Mouse (Mus musculus): ENCODE data around the gene Gm7137.
"Not testable (repeated sequence)": the region's sequence is repeated elsewhere in the genome, so short reads cannot be mapped to it uniquely, and the experiment has no call there.

The Gm7137 gene

DNA sequence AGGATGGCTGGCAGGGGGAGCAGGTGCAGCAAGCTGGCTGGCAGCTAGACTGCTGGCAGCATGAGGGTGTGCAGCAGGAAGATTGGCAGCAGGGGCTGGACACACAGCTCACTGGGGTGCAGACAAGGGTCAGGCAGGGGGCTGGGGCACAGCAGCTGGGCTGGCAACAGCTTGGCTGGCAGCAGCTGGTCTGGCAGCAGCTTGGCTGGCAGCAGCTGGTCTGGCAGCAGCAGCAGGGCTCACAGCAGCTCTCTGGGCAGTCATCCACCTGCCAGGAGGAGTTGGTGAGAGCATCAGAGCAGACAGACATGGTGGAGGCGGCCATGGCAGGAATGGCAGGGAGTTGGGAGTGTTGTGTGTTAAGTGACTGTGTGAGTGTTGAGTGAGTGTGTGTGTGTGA lies at the start of gene Gm7137:
Gene Gm7137, minus strand, starts transcription at position 325 of the 400 bp plus-strand sequence.
- DNase-seq (ENCODE audit: low read depth): not testable (repeated sequence)

DNA sequence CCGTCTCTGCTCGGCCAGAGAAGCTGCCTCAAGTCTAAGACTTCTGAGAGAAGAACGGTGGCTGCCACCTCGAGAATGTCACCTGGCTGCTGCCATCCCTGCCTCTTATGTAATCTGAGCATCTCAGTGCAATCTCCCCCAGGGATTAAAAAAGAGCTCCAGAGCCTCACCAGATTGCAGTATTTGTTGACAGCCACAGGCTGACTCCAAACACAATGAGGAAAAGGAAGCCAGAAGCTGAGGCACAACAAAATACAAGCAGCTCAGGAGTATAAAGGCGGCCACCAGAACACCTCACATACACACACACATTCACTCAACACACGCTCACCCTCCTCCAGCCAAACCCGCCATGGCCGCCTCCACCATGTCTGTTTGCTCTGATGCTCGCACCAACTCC lies 47.6 kb upstream of the Gm7137 start, which contains the start of gene Krtap10-10:
Gene Krtap10-10, plus strand, starts transcription at position 301 of the 400 bp plus-strand sequence.
- no peak for DNase-seq (ENCODE audit: low read depth)

DNA sequence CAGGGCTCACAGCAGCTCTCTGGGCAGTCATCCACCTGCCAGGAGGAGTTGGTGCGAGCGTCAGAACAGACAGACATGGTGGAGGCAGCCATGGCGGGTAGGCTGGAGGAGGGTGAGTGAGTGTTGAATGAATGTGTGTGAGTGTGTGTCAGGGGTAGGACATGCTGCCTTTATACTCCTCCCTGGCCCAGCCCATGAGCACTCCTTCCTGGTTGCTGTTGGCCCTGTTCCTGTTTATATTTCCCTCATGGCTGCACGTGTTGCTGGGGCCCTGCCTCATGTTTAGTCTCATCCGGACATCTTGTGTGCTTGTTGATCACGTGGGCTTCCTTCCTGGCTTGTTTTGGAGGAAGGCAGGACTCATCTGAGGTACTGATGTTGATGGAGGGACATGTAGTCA lies 39.0 kb upstream of the Gm7137 start, which contains the start of gene Krtap10-4:
Gene Krtap10-4, minus strand, starts transcription at position 145 of the 400 bp plus-strand sequence.
- DNase-seq (ENCODE audit: low read depth): no peak

DNA sequence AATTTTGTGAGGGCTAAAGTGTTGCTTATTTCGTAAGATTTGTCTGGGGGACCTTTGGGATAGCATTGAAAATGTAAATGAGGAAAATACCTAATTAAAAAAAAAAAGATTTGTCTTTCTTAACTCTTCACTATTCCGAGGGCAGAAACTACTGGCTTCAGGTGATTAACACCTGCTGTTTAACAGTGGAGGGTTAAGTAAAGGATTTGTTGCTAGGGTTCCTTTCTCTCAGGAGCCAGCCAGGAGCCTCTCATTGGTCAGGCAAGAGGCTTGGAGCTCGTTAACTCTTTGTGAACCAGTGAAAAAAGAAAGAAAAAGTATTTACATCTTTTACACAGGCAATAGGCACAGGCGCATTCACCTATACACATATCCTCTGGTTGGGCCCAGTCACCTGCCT lies 31.2 kb upstream of the Gm7137 start:
- DNase-seq (ENCODE audit: low read depth): no peak

DNA sequence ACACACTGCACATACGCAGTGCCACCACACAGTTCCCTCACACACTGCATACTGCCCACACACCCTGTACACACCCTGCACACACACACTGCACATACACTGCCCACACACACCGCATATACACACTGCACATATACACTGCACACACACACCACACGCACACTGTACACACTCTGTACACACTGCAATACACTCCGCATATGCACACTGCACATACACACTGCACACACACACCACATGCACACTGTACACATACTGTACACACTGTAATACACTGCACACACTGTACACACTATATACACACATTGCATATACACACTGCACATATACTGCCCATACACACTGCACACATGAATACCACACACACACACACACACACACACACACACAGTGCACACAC lies 30.5 kb upstream of the Gm7137 start:
- DNase-seq (ENCODE audit: low read depth): no peak

DNA sequence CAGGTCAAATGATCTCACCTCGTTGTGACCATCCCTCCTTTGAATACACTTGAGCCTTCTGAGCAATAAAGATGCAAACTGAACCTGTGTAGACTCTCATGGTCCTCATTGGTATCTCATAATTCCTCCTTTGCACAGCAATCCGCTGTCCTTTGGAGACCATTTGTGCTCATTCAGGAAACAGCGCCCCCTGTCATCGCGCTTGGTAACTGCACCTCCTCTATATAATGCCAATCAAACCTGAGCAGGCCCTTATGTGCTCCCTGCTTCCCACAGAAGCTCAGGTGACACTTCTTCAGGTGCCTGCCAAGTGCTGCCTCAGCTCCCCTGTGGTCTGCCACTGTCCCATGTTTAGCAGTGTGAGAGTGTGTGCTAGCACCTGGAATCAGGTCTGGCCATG lies 27.5 kb upstream of the Gm7137 start:
- DNase-seq (ENCODE audit: low read depth): peak; percentile 53

DNA sequence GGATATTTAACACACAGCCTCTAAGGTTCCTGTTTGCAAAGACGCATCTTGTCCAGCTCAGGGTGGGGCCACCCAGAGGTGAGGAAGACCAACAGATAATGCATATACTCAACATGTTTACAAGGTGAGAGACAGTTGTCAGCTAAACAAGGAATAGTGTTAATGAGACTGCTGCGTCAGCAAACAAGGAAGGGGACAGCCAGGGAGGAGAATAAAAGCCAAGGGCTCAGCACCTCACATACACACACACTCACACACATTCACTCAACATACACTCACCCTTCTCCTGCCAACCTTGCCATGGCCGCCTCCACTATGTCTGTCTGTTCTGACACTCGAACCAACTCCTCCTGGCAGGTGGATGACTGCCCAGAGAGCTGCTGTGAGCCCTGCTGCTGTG lies 26.4 kb upstream of the Gm7137 start, which contains the start of gene Gm2696:
Gene Gm2696, plus strand, starts transcription at position 301 of the 400 bp plus-strand sequence.
- no peak for DNase-seq (ENCODE audit: low read depth)

DNA sequence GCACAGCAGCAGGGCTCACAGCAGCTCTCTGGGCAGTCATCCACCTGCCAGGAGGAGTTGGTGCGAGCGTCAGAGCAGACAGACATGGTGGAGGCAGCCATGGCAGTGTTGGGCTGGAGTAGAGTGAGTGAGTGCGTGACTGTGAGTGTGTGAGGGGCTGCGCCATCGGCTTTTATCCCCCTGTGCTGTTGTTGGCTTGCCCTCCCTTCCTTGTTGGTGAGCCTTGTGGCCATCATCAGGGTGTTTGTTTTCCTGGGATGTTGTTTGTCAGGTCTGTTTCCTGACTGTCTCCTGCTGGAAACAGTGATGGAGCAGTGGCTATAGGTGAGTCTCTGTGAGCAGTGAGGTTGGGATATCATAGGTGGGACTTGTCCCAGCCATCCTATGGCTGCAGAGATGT lies 23.7 kb upstream of the Gm7137 start, which contains the start of gene Gm9507:
Gene Gm9507, minus strand, starts transcription at position 101 of the 400 bp plus-strand sequence.
- no peak for DNase-seq (ENCODE audit: low read depth)

DNA sequence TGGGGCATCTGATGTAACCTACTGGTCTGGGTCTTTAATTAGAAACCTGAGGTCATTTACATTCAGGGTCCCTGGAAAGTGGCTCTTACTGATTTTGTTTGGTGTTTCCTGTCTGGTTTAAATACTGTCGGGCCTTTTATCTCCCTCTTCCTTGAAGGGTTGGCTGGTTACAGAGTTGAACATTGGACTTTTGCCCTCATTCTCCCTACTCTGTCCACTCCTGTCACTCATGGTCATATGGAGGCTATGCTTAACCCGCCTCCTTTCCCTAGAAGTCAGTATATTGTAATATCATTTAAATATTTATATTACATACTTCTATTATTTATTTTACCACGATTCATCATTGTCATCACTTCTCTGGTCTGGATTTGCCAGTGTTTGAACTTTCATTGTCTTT lies 16.1 kb upstream of the Gm7137 start:
- DNase-seq (ENCODE audit: low read depth): no peak

DNA sequence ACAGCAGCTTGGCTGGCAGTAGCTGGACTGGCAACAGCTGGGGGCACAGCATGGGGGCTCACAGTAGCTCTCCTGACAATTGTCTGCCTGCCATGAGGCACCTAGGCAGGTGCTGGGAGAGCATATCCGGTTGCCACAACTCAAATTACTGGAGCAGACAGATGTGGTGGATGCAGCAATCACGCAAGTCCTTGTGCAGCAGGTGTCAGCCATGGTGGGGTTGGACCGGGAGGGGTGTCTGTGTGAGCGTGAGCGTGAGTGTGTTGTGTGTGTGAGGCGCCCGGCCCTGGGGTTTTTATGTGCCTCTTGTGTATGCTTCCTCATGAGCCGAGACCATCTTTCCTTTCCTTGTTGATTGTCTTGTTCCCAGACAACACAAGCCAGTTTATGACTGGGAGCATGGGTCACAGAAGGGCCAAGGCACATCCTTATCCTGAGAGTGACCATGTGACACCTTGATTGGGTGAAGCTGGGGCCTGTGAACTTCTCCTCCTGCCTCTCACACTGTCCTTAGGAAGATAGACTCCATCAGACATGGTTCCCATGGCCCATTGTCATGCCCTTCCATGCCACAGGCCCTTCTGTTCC lies 11.0 kb upstream of the Gm7137 start, which contains the start of gene Gm19668:
Gene Gm19668, minus strand, starts transcription at position 213 of the 588 bp plus-strand sequence.
- no peak for DNase-seq (ENCODE audit: low read depth)

DNA sequence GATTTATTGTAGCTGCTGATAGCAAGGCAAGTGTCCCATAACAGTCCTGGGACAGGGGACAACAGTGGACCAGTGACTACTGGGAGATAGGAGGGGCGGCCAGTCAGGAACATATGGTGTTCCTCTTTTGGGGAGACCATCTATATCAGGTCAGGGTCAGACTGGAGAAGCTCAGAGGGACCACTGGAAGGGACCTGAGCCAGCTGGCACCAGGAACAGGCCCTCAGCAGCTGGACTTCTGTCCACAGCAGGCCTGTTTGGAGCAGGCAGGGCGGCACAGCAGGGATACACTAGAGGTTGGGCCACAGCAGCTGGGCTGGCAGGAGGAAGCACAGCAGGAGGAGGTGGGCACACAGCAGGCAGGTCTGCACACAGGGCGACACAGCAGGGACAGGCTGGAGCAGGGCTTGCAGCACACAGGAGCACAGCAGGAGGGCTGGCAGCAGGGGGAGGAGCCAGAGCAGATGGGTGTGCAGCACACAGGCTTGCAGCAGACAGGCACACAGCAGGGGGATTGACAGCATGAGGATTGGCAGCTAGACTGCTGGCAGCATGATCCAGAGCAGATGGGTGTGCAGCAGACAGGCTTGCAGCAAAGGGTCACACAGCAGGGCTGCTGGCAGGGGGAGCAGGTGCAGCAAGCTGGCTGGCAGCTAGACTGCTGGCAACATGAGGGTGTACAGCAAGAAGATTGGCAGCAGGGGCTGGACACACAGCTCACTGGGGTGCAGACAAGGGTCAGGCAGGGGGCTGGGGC lies 10.3 kb upstream of the Gm7137 start:
- not testable (repeated sequence) for DNase-seq (ENCODE audit: low read depth)

DNA sequence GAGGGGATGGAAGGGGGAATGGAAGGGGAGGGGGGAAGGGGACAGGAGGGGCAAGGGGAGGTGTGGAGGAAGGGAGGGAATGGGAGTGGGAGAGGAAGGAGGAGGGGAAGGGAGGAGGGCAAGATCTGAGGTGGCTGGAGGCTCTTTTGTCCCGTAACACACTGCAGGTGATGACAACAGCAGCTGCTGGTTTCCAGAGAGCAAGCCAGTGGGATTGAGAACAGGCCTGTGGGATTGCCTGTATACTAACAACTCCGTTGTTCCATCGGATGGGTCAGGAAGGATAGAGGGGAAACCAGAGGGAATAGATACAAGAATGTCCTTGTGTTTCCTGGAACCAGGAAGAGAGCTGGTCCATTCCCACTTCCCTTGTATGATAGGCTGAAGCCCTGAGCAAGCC lies 9.7 kb upstream of the Gm7137 start:
- no peak for DNase-seq (ENCODE audit: low read depth)

DNA sequence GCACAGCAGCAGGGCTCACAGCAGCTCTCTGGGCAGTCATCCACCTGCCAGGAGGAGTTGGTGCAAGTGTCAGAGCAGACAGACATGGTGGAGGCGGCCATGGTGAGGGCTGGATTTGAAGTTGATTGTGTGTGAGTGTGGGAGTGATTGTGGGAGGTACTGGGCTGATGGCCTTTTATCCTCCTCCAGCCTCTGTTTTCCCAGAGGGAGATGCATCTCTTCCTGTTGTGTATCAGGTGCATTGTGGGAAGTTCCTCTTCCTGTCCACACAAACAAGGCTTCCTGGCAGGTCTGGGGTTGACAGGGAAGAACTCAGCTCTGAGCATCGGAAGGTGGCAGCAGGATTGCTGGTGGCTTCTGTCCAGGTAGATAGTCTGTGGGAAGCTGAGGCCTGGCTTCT lies 7.0 kb upstream of the Gm7137 start, which contains the start of gene Gm9639:
Gene Gm9639, minus strand, starts transcription at position 101 of the 400 bp plus-strand sequence.
- DNase-seq (ENCODE audit: low read depth): no peak

DNA sequence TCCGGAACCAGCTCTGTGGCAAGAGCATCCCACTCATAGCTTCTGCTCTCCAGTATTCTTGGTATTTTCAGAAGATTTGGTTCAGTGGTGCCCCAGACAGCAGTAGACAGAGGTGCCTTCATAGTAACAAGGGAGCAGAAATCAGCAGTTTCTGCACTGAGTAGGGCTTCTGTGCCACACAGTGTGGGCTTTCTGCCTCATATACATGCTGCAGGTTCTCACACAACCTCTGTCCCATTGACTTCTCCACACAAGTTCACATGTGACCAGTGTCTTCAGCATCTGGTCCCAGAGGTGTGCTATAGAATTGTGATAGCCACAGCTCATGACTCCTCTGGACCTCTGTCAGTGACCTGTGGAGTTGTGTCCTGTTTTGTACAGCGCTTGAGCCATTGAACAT lies 621 bp upstream of the Gm7137 start:
- no peak for DNase-seq (ENCODE audit: low read depth)

DNA sequence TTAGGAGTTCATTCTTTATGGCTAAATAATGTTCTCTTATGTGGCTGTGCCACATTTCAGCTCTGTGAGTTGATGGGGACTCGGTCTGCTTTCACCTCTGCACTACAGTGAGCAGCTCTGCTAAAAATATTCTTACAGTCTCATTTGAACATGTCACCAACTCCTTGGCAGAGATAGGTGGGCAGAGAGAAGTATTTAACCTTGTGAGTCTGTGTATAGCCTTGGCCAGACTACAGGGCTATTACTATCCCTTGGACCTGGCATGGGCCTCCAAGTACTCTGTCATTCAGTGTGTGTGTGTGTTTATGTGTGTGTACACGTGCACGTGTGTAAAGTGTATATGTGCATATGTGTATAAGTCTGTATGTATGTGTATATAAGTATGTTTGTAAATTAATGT lies 4.6 kb downstream of the Gm7137 start:
- DNase-seq (ENCODE audit: low read depth): not testable (repeated sequence)

DNA sequence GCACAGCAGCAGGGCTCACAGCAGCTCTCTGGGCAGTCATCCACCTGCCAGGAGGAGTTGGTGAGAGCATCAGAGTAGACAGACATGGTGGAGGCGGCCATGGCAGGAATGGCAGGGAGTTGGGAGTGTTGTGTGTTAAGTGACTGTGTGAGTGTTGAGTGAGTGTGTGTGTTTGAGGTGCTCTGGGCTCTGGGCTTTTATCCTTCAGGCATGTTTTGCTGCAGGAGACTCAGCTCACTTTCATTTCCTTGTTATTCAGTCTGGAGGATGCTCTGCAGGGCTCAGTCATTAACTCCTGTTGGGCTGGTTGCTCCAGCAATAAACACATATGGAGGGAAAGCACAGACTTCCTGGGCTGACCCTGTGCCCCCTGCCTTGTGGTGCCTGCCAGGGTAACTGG lies 5.6 kb downstream of the Gm7137 start, which contains the start of gene Gm3250:
Gene Gm3250, minus strand, starts transcription at position 101 of the 400 bp plus-strand sequence.
- not testable (repeated sequence) for DNase-seq (ENCODE audit: low read depth)

DNA sequence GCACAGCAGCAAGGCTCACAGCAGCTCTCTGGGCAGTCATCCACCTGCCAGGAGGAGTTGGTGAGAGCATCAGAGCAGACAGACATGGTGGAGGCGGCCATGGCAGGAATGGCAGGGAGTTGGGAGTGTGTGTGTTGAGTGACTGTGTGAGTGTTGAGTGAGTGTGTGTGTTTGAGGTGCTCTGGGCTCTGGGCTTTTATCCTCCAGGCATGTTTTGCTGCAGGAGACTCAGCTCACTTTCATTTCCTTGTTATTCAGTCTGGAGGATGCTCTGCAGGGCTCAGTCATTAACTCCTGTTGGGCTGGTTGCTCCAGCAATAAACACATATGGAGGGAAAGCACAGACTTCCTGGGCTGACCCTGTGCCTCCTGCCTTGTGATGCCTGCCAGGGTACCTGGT lies 11.2 kb downstream of the Gm7137 start, which contains the start of gene Gm7138:
Gene Gm7138, minus strand, starts transcription at position 101 of the 400 bp plus-strand sequence.
- not testable (repeated sequence) for DNase-seq (ENCODE audit: low read depth)

DNA sequence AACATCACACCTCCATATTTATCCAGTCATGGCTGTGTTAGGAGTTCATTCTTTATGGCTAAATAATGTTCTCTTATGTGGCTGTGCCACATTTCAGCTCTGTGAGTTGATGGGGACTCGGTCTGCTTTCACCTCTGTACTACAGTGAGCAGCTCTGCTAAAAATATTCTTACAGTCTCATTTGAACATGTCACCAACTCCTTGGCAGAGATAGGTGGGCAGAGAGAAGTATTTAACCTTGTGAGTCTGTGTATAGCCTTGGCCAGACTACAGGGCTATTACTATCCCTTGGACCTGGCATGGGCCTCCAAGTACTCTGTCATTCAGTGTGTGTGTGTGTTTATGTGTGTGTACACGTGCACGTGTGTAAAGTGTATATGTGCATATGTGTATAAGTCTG lies 15.9 kb downstream of the Gm7137 start:
- not testable (repeated sequence) for DNase-seq (ENCODE audit: low read depth)

DNA sequence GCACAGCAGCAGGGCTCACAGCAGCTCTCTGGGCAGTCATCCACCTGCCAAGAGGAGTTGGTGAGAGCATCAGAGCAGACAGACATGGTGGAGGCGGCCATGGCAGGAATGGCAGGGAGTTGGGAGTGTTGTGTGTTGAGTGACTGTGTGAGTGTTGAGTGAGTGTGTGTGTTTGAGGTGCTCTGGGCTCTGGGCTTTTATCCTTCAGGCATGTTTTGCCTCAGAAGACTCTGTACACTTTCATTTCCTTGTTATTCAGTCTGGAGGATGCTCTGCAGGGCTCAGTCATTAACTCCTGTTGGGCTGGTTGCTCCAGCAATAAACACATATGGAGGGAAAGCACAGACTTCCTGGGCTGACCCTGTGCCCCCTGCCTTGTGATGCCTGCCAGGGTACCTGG lies 16.8 kb downstream of the Gm7137 start, which contains the start of gene Gm3238:
Gene Gm3238, minus strand, starts transcription at position 101 of the 400 bp plus-strand sequence.
- not testable (repeated sequence) for DNase-seq (ENCODE audit: low read depth)

DNA sequence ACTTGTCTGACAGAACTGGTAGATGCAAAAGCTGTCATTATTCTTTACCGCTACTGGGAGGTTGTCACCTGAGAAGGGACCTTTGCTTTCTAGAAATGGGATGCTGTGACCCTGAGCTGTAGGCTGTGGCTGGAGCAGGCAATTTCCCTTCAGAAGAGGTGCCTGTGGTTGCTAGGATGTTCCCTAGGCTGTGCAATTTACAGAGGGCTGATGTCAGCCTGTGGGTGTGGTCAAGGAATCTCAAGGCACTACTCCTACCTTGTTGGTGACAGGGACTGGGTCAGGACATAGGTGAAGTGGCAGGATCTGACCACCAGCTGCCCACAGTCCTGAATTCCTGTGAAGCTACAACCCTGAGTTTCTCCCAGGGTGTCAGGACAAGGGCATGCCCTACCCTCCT lies 18.3 kb downstream of the Gm7137 start:
- DNase-seq (ENCODE audit: low read depth): no peak

DNA sequence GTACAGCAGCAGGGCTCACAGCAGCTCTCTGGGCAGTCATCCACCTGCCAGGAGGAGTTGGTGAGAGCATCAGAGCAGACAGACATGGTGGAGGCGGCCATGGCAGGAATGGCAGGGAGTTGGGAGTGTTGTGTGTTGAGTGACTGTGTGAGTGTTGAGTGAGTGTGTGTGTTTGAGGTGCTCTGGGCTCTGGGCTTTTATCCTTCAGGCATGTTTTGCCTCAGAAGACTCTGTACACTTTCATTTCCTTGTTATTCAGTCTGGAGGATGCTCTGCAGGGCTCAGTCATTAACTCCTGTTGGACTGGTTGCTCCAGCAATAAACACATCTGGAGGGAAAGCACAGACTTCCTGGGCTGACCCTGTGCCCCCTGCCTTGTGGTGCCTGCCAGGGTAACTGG lies 28.4 kb downstream of the Gm7137 start, which contains the start of gene Gm3233:
Gene Gm3233, minus strand, starts transcription at position 101 of the 400 bp plus-strand sequence.
- not testable (repeated sequence) for DNase-seq (ENCODE audit: low read depth)

DNA sequence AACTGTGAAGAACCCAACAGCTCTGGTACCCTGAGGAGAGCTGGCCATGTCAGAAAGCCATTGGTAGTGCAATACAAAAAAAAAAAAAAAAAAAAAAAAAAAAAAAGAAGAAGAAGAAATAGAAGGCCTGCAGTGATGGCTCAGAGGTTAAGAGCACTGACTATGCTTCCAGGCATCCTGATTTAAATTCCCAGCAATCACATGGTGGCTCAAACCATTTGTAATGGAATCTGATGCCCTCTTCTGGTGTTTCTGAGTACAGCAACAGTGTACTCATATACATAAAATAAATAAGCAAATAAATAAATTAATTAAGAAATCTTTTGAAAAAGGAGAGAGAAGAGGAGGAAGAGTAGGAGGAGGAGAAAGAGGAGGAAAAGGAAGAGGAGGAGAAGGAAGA lies 34.6 kb downstream of the Gm7137 start:
- DNase-seq (ENCODE audit: low read depth): peak; percentile 22

DNA sequence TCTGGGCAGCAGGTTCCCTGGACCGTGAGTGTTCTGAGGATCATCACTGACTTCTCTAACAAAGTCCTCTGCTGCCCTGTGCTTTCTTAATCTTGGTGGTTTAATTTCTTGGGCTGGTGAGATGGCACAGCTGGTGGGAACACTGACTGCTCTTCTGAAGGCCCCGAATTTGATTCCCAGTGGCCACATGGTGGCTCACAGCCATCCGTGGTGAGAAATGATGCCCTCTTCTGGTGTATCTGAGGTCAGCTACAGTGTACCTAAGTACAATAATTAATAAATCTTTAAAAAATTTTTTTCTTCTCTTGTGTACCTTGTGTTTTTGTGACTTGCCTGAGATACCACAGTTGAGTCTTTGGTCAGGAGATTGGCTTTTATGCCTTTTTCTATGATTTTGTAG lies 35.7 kb downstream of the Gm7137 start:
- DNase-seq (ENCODE audit: low read depth): not testable (repeated sequence)
